Mouse (Mus musculus): ENCODE measurements around the gene Gstm2. TPM values are rescaled to one million over a fixed set of nuclear protein-coding genes. Genes with fewer than 3 reads are reported as not detected.
"Not testable (repeated sequence)": the region's sequence is repeated elsewhere in the genome, so short reads cannot be mapped to it uniquely, and the experiment has no call there.

The Gstm2 gene
- total and polyA plus RNA-seq, 3 experiments = 133 to 239 (median 231) TPM

- no peak for DNase-seq
Measured at GRCm38 (mm10) chr3:107996576-107996975, 10.3 kb upstream of the Gstm2 start.

GRCm38 (mm10) chr3:107995974-107996373, 9.7 kb upstream of the Gstm2 start:
- not testable (repeated sequence) for DNase-seq

- DNase-seq = not testable (repeated sequence)
Measured at GRCm38 (mm10) chr3:107985141-107985540, 1.1 kb downstream of the Gstm2 start.

- DNase-seq = peak; percentile 65
Measured at GRCm38 (mm10) chr3:107984471-107984870, 1.8 kb downstream of the Gstm2 start.

- no peak for DNase-seq
Measured at GRCm38 (mm10) chr3:107983771-107984170, 2.5 kb downstream of the Gstm2 start.

- peak; percentile 60 for DNase-seq
Measured at GRCm38 (mm10) chr3:107982726-107983125, 3.5 kb downstream of the Gstm2 start.

GRCm38 (mm10) chr3:107981261-107981660, 5.0 kb downstream of the Gstm2 start:
- DNase-seq = no peak

DNA sequence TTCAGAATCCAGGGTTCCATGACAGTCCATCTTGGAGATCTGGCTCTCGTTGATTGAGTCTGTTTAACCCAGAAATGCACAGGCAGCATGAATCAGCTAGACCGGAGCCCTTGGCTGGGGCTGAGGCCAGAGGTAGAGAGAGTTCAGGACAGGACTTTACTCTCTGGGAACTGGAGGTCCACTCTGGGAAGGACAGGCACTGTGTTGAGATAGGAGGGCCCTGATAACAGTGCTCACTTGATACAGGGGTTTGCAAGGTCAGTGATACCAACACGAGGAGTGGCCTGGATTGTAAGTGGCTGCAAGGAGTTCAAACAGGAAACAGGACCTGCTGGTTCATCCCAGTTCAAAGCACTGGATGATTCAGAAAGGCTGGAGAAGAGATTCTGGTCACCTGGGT, 8.6 kb downstream of the Gstm2 start:
- no peak for DNase-seq

- DNase-seq = peak; percentile 43
Measured at GRCm38 (mm10) chr3:107974237-107974636, 12.0 kb downstream of the Gstm2 start.

DNA sequence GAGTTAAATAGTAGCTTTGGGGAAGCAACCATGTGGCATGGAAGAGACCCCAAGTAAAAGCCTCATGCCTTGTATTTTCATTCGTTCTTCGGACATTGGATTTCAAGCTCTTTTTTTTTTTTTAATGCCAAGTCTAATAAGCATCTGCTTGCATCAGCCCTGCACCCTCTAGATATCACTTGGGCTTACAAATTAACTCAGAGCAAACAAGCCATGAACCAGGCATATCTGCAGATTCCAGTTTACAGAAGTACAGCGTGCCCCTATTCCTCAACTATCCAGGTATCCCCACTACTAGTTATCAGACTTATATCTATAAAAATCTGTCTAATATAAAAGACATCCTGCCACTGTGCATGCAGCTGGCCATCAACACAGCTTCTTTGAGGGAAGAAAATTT, 14.2 kb downstream of the Gstm2 start:
- DNase-seq = no peak

DNA sequence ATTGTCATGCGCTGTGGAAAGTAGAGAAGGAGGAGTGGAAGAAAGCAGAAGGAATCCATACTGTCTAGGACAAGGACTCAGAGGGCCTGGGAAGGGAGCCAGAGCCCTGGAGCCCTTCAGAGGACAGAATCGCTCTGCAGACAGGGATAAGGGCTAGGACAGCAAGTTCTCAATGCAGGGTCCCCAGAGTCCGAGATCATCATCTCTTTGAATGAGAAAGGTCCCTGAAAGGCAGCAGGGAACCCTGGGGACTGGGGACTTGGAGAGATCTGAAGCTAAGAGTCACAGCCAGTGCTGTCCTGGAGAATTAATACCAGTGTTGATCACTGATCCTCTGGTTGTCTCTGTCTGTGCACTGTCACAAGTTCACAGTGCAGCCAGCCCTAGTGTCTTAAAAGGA, 15.2 kb downstream of the Gstm2 start:
- not testable (repeated sequence) for DNase-seq

DNA sequence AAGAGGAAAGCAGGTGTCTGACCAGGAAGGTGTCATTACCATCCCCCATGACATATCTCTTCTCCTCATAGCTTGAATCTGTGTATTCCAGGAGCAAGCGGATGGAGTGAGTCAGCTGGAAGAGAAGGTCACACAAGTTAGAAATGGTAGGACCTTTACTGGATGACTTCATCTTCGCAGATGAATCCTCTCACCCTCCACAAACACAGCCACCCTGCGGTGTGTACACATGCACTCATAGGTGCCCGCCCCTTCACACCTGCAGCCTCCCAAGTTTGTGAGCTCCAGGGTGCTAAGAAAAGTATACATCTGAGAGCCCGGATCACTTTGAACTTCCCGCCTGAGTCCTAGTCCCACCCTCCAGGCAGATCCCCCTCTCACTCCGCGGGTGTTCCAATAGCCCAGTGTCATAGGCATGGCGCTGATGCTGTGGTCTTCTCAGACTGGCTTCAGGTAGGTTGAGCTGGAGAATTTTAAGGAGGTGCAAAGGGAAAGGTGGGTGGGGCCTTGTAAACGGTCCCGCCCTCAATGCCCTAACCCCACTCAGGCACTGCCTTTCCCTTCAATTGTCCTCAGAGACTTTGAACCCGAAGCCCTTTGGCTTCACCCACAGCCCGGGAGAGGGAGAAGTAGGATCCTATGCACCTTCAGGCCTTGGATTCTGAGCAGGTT, 17.4 kb downstream of the Gstm2 start, which contains the start of gene Gstm3:
Gene Gstm3 (minus strand): TSS at position 560 of the 672 bp plus-strand sequence.
- DNase-seq = peak; percentile 63

DNA sequence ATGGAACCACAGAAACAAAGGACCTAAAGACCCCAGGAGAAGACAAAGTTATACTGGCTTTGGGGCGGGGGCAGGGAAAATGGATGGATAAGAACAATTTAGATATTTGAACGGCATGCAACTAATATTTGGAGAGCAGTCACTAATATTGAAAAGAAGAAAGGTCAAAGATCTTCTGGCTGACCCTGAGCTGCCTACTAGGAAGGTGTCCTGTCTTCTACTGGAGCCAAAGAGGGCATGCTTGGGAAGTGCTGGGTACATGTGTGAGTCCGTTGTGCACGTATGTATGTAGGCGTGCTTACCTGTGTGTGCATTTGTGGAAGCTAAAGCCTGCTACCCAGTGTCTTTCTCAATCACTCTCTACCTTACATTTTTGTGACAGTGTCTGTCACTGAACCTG, 19.6 kb downstream of the Gstm2 start:
- no peak for DNase-seq

DNA sequence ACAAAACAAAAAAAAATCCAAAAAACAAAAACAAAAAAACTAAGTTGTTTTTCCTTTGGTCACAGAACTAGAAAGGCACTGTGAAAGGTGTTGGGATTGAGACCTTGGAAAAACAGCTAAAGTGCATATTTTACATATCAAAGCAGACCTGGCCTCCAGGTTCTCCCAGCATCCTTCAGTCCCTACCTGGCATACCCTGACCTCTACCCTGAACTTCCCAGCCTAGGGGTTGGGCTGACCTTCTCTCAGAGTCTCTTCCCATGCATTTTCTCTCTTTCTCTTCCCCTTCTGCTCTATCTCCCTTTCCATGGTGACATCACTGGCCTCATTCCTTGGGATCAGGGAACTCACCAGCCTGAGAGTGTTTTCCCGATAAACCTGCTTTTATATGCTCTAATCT, 20.7 kb downstream of the Gstm2 start:
- no peak for DNase-seq

- DNase-seq = peak; percentile 42
Measured at GRCm38 (mm10) chr3:107964656-107965308, 21.5 kb downstream of the Gstm2 start.

GRCm38 (mm10) chr3:107964026-107964425, 22.2 kb downstream of the Gstm2 start:
- DNase-seq = no peak

DNA sequence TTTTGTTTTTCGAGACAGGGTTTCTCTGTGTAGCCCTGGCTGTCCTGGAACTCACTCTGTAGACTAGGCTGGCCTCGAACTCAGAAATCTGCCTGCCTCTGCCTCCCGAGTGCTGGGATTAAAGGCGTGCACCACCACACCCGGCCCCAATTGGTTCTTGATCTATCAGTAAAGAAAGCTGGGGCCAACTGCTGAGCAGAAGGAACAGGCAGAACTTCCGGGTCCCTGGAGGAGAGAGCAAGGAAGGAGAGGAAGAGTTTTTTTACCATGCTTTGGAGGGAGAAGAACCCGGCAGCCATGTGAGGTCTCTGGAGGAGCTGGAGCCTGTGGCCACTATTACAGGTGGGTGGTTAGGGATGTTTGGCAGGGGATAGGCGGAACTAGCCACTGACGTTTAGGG, 31.0 kb downstream of the Gstm2 start:
- not testable (repeated sequence) for DNase-seq

- peak; percentile 82 for DNase-seq
Measured at GRCm38 (mm10) chr3:107953906-107954305, 32.3 kb downstream of the Gstm2 start.

DNA sequence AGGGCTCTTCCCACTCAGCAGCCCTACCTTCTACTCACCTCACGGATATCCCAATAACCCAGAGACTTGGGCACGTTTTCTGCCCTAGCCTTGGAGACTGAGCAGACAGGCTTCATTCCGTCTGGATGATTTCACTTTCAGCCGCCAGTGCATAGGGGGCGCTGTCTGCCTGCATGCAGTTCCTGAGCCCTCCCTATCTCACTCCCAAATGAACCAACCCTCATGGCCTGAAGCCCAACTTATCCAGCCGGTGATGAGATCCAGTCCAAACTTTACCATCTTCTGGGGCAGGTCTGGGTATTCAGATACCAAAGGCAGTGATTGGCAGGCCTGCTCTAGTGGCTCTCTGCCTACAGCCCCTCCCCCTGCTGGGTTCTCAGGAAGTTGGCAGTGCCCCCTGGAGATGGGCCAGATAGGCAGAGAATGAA, 32.9 kb downstream of the Gstm2 start:
- peak; percentile 90 for DNase-seq

- no peak for DNase-seq
Measured at GRCm38 (mm10) chr3:107950531-107950930, 35.7 kb downstream of the Gstm2 start.

DNA sequence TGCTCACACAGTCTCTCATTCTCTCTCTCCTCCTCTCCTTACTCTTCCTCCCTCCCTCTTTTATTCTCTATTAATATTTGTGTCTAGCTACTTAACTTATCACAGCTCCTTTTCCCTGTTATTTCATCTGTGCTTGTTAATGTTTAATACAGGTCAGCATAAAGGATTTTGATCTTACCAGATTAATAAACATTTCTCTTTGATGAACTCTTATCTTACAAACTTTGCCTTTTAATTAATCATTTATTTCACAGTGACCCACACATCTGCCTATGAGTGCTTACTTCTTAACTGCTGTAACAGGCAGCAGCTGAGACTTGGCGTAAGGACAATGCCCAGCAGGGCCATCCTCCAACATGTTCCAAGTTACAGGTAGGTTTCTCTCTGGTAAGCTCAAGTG, 36.8 kb downstream of the Gstm2 start:
- DNase-seq = not testable (repeated sequence)

GRCm38 (mm10) chr3:107945729-107946128, 40.5 kb downstream of the Gstm2 start:
- DNase-seq = no peak

- DNase-seq = no peak
Measured at GRCm38 (mm10) chr3:107943239-107943990, 42.8 kb downstream of the Gstm2 start, which contains the start of gene Gstm6. TSS of gene Gstm6 (minus strand) at chr3:107943749.
